Mouse (Mus musculus) kidney, adult 2 months (tissue): ENCODE measurements around the gene Slc9b1.

Source experiments
- CTCF ChIP-seq: fragments of 200-500 bp; conservative IDR thresholded peaks from 2 replicates; pipeline ENCODE4 v1.5.1; 2011; ENCODE audit warnings: low read depth, mild to moderate bottlenecking, control low read depth, low read length, moderate library complexity, mixed read lengths; ENCODE audit not compliant: insufficient read depth, insufficient read length
- POLR2A ChIP-seq: fragments of 200-500 bp; IDR thresholded peaks from one replicate; pipeline ENCODE4 v1.6.1; 2011; ENCODE audit warnings: low read depth, low read length, control low read depth

DNA sequence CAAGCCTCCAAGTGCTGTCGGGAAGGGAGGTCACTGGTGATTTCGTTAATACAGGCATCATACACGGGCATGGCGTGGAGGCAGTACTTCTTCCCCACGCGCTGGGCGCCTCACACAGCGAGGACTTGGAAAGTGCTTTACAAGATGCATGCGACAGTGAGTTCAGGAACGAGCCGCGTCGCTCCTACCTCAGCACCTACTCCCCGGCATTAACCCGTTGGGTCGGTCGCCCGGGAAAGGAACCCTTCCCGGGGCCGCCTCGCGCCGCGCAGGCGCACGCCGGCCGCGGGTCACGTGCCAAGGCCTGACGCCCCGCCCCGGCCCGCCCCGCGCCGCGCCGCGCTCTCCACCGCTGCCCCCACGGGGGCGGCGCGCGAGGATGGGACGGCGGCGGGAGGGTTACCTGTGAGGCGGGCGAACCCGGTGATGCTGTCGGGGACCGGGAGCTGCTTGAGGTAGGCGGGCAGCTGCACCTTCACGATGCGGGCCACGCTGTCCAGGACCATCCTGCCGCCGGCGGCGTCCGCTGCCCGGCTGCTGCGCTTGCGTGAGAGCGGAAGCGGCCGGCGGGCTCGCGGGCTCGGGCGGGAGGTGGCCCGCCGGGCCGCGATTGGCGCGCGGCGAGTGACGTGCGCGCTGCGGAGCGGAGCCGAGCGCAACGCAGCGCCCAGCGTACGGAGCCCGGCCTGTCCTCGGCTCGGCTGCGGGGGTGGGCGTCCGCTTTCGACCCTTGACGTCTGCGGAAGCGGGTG is 75.2 kb downstream of the Slc9b1 start:
- TF ChIP-seq CTCF (no peak), POLR2A (peak; percentile 83)
